Mouse (Mus musculus): Measurements from ENCODE around the gene Papolb.

The Papolb gene

GRCm38 (mm10) chr5:142529915-142530314, at the start of gene Papolb:
TSS of gene Papolb (minus strand) at chr5:142530076.
- CTCF ChIA-PET: no interaction called here

DNA sequence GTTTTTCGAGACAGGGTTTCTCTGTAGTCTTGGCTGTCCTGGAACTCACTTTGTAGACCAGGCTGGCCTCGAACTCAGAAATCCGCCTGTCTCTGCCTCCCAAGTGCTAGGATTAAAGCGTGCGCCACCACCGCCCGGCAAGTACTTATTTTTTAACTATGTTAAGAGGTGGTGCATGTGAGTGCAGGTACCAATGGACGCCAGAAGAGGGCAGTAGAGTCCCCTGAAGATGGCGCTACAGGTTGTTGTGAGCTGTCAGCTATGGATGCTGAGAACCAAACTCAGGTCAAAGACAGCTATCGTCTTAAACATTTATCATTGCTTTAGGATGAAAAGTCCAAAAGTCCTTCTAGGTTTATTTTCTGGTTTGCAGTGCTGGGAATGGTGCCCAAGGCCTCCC, 48.3 kb upstream of the Papolb start:
- CTCF ChIA-PET: no interaction called here

DNA sequence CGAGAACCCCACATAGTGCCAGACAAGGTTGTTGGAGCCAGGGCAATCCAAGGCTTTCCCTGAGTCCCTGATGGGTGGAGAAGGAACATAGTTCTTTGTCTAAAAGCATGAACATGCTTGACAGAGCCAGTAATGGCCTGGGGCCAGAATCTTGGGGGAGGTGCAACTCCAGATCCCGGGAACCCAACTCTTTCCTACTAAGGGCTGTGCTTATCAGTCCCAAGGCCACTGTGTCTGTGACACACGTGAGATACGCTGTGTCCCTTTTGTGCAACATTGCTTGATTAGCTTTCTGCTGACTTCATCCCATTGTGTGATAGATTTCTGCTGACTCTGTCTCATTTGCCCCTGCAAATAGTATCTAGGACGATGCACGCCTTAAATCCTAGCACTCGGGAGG, 47.0 kb upstream of the Papolb start:
- CTCF ChIA-PET: no interaction called here

GRCm38 (mm10) chr5:142574323-142575057, 44.6 kb upstream of the Papolb start:
- CTCF ChIA-PET: interaction anchor here (0.6 to 0.7 kb wide), 3 partner anchors 9 to 245 kb away, joined by 3 to 4 read pairs (median 4); no protein-coding TSS in a partner anchor

DNA sequence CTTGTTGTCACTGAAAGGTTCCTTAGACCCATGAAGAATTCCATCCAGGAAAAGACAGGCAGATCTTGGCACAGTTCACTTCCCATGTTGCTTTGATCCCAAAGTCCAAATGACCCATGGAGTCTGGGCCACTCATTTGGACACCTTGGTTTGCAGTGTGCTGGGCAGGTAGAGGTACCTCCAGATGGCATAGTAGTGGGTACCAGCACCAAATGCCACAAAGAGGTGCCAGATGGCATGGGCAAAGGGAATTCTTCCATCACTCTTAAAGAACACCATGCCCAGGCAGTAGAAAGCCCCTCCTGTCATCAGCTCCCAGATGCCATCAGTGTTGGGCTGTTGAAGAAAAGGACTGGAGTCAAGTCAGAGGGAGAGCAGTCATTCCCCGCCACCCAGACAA, 34.7 kb upstream of the Papolb start:
- CTCF ChIA-PET: no interaction called here

DNA sequence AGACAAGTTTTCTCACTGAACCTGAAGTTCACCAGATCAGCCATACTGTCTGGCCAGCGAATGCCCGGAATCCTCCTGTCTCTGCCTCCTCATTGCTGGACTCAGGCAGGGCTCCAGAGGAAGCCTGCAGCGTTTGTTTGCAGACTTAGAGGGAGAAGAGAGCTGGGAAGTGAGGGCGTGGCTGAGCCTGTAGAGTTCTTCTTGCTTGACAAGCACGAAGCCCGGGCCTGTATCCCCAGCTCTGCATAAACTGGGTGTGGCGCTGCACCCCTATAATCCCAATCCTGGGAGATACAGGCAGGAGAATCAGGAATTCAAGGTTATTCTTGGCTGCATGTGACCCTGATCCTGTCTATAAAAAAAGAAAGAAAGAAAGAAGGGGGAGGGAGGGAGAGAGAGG, 30.4 kb upstream of the Papolb start:
- CTCF ChIA-PET: interaction anchor here (0.6 kb wide), 1 partner anchor 15 kb away, joined by 4 read pairs; no protein-coding TSS in a partner anchor

DNA sequence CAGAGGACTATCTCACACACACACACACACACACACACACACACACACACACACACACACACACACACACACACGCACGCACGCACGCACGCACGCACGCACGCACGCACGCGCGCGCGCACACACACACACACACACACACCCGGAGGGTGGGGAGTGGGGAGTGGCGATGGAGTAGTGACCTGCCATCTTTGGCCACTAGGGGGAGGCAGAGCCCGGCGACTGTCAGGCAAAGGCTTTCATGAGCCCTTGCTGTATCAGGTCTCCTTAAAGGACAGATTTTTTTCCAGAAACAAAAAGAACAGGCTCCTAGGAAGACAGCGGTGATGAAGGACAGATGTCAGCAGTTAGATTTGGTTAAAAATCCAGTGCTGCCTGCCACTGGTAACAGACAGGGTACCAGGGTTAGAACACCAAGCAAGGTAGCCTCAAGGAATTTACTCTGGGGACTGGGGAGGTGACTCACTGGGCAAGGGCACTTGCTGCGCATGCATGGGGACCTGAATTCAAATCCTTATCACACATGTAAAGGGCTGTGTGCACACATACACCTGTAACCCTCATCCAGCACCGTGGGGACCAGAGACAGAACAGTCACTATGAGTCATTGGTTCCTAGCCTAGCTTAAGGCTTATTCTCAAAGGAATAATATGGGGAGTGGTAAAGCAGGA, 27.7 kb upstream of the Papolb start:
- CTCF ChIA-PET: interaction anchor here (0.7 to 1.0 kb wide), 2 partner anchors 92 to 155 kb away, joined by 3 to 6 read pairs; no protein-coding TSS in a partner anchor

DNA sequence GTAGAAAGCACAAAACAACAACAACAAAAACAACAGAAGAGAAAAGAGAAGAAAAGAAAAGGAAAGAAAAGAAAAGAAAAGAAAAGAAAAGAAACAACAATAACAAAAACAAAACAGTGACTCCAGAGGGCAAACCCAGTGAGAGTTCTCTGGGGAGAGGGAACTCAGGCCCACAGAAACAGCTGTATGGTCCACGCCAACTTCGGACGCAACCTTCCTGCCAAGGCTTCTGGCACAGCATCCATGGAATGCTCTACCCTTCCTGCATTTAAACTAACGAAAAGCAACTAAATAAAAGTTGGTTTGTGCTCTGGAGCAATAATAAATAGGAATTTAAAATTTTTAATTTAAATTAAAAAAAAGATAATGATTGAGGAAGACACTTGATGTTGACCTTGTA, 26.8 kb upstream of the Papolb start:
- CTCF ChIA-PET: interaction anchor here (0.7 kb wide), 1 partner anchor 93 kb away, joined by 6 read pairs; no protein-coding TSS in a partner anchor

DNA sequence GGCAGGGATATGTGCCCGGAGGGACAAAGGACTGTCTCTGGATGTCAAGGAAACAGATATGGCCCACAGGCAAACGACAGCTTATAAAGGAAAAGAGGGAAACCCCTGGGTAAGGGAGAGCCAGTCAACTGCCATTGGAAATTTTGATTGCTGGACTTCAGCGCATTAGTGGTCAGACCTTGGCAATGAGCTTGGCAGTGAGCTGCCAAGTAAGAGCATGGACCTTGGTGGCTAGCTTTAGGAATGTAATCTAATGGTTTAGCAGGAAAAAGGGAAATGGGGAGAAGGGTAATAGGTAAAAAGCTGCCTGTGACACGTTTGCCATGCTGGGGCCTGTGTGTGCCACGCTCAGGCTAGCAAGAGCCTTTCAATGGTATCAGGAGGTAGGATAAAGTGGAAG, 26.0 kb upstream of the Papolb start:
- CTCF ChIA-PET: no interaction called here

DNA sequence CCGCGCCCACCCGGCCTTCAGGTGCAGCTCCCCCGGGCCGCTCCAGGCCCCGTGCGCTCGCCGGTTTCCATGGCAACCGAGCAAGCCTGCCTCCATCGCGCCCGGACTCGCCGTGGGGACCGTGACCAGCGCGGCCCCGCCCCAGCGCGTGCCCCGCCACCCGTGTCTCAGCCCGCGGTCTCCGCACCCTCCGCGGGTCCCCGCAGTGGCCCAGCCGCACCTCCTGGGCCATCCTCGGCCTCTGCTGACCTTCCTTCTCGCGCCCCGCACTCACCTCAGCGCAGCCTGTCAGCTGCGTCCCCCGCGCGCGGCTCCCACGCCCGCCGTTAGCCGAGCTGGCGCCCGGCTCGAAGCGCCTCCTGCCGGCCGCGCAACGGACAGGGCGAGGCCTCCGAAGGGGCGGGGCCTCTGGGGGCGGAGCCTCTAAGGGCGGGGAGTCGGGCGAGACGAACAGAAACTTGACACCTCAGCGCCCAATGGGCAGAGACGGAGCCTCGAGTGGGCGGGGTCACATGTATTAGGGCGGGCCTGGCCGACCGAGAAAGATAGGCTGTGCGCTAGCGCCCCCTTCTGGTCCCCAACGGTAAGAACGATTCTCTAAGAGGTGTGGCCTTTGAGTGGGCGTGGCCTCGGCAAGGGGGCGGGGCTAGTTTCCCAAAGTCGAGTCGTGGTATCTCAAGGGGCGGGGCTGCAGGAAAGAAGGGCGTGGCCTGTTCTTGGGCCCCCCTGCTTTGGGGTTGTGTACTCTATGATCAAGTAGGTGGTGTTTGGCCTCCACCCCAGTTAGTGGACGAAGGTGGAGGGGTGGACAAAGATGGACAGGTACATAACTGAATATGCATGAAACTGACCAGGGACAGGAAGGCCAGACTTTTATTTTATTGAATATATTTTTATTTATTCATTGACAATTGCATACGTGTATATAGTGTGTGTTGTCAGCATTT, 21.1 kb upstream of the Papolb start, which contains the start of gene Radil:
Radil (minus strand) TSS at position 393 of the 947 bp plus-strand sequence.
- CTCF ChIA-PET: no interaction called here

DNA sequence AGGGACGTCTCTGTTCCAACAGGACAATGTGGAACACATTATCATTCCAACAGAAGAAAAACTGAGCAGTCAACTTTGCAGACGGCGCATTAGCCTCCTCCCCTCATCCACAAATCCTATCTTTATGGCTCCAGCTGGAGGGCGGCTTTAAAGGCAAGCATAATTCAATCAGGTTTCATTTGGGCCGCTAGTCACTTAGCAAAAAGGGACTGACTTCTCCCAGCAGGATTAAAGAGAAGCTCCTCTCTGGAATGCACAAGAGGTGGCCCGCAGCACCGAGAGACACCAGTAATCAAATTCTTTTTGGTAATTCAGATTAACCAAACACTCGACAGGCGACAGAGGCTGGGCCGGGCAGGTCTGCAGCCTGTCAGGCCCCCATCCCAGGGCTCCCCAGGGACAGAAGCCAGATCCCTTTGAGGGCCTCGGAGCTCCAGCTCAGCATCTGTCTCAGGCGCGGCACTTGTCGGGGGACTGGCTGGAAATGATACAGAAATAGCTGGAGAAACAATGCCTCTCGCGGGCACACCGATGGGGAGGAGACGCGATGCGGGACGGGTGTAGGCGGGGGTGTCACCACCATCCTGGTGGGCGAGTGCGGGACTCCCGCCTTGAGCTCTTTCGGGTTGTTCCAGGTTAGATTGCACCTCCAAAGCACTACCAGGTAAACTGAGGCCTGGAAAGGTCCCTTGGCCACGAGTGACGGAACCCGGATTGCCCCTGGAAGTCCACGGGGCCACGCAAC, 20.3 kb upstream of the Papolb start:
- CTCF ChIA-PET: no interaction called here

DNA sequence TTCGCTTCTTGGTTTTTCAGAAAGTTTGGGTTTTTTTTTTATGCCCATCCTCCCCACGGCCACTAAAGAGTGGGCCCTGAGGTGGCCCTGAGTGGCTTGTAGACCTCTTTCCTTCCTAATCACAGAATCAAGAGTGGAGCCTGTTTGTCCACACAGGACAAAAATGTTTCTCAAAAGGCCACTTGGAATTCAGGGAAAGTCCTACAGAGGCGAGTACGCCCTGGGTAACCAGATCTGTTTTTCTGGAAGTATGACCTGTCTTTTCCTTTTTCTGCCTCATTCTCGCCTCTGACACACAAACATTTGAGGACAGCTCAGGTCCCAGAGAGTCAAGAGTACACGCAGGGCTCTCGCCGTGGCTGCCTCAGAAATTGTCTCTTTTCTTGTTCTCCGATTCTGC, 19.6 kb upstream of the Papolb start:
- CTCF ChIA-PET: no interaction called here

DNA sequence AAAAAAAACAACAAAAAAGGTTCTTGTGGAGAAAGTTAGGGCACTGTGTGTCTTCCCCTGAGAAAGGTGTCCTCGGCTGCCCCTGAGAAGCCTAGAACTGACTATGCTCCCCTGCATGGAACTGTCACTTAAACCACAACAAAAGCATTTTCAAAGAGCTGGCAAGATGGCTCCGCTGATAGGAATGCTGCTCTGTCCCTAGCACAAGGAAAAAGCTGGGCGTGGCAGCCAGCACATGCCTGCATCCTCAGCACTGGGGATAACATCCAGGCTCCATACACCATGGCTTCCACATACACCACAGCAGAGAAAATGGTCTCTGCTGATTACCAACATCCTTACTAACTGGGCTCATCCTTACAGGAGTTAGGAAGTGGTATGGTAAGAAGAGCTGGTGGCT, 17.2 kb upstream of the Papolb start:
- CTCF ChIA-PET: no interaction called here

DNA sequence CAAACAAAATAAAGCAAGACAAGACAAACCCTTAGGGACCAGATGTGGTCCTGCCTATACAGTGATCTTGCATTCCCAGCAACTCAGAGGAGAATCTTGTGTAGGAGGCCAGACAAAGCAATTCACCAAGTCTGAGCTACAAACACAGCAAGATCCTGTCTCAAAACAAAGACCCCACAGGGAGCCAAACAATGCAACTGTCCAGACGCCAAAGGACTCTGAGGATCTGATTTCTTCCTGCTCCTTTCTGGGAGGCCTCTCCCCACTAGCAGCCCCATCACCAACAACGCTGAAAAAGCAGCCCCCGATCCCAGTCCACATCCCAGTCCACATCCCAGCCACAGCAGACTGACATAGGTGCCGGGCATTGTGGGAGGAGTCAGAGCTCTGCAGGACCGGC, 16.5 kb upstream of the Papolb start:
- CTCF ChIA-PET: no interaction called here

GRCm38 (mm10) chr5:142545014-142545795, 15.3 kb upstream of the Papolb start:
- CTCF ChIA-PET: no interaction called here

- CTCF ChIA-PET: no interaction called here
These were observed 7.4 kb upstream of the Papolb start for GRCm38 (mm10) chr5:142537286-142537685.

- CTCF ChIA-PET: no interaction called here
These were observed 5.5 kb upstream of the Papolb start for GRCm38 (mm10) chr5:142535388-142535787.

- CTCF ChIA-PET: no interaction called here
These were observed 5.0 kb downstream of the Papolb start for GRCm38 (mm10) chr5:142524711-142525464.

DNA sequence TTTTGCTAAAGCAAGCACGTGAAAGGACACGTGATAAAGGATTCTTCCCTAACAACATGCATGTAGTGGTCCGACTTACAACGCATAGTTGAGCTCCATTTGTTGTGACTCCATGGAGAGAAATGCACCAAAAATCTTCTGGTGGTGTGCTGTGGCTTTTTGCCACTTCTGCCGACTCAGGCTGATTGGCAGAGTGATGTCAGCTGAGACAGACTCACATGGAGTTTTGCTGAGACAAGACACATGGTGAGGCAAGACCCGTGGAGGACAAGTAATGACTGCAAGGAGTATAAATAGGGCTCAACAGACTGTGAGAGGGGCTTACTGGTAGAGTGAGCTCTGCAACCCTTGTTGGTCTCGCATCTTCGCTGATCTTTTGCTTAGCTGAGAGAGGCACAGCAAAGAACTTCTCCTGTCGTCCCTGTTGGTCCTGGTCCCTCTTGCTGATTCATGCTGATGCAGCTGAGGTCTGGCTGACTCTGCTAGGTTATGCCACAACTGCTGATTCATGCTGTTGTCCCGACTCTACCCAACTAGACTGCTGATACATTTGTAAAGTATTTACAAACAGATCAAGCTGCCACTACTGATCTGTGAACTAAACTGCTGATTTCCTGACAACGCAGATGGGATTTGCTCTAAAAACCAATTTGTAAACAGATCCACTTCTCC, 8.5 kb downstream of the Papolb start:
- CTCF ChIA-PET: no interaction called here
